Mouse (Mus musculus) heart, embryonic 12.5 days (tissue): ENCODE measurements at regions not wholly inside any gene's neighbourhood (a gene's known extent, or its start where the extent isn't known, plus 50 kb on each side); places are given as distances from the start of the nearest gene placed in this dataset.

Experiments used
- ATAC-seq: fragments of 200-750 bp; cut with Nextera tagmentation; 2 replicates; pipeline ENCODE4 v1.8.0; 2017; ENCODE audit warnings: moderate TSS enrichment, moderate library complexity; ENCODE audit not compliant: insufficient number of reproducible peaks, low FRiP score
- H3K27ac ChIP-seq: fragments of 300-500 bp; sonication (generic); 2 replicates; pipeline ENCODE4 v1.5.1; 2016; ENCODE audit warnings: mild to moderate bottlenecking, moderate library complexity; ENCODE audit not compliant: poor library complexity, severe bottlenecking
- H3K27me3 ChIP-seq: fragments of 300-500 bp; sonication (generic); replicated peaks from 2 replicates; pipeline ENCODE4 v1.6.1; 2016; ENCODE audit warnings: mild to moderate bottlenecking, moderate library complexity
- H3K36me3 ChIP-seq: fragments of 300-500 bp; sonication (generic); 2 replicates; pipeline ENCODE4 v1.6.1; 2016; ENCODE audit warnings: mild to moderate bottlenecking, moderate library complexity
- H3K4me1 ChIP-seq: fragments of 300-500 bp; sonication (generic); replicated peaks from 2 replicates; pipeline ENCODE4 v1.6.1; 2016; ENCODE audit warnings: mild to moderate bottlenecking
- H3K4me2 ChIP-seq: fragments of 300-500 bp; sonication (generic); 2 replicates; pipeline ENCODE4 v1.6.1; 2016; ENCODE audit warnings: mild to moderate bottlenecking, moderate library complexity
- H3K4me3 ChIP-seq: fragments of 300-500 bp; sonication (generic); 2 replicates; pipeline ENCODE4 v1.5.1; 2016; ENCODE audit warnings: mild to moderate bottlenecking
- H3K9ac ChIP-seq: fragments of 300-500 bp; sonication (generic); 2 replicates; pipeline ENCODE4 v1.6.1; 2016; ENCODE audit warnings: mild to moderate bottlenecking, moderate library complexity
- H3K9me3 ChIP-seq: fragments of 300-500 bp; sonication (generic); replicated peaks from 2 replicates; pipeline ENCODE4 v1.6.1; 2016; ENCODE audit warnings: mild to moderate bottlenecking, moderate library complexity
- WGBS: fragments of 180-500 bp; shearing (Covaris S2); methylation state at CpG from one replicate; pipeline ENCODE4 v1.1.7; 2016; 5-methylcytosine and 5-hydroxymethylcytosine counted together

GRCm38 (mm10) chr3:78901016-78901837 is 385.1 kb downstream of the Rapgef2 start:
- Histone ChIP-seq H3K9ac (no peak overlapping the region), H3K36me3 (no peaks in the 10 kb centered on the region), H3K27ac (peak overlapping the region; percentile 29; the same call in 1 of the 2 replicates), H3K9me3 (no peaks in the 10 kb centered on the region), H3K27me3 (no peaks in the 10 kb centered on the region), H3K4me3 (peak overlapping the region; percentile 26; the same call in 1 of the 2 replicates), H3K4me1 (peaks cover 18% of the 10 kb centered on the region), H3K4me2 (peak overlapping the region; percentile 58)
- ATAC-seq: 0 out of 2 replicates have a peak, but pooled peaks have one; percentile 39
- 20% methylated on average over 11 of the region's 11 CpGs for WGBS

DNA sequence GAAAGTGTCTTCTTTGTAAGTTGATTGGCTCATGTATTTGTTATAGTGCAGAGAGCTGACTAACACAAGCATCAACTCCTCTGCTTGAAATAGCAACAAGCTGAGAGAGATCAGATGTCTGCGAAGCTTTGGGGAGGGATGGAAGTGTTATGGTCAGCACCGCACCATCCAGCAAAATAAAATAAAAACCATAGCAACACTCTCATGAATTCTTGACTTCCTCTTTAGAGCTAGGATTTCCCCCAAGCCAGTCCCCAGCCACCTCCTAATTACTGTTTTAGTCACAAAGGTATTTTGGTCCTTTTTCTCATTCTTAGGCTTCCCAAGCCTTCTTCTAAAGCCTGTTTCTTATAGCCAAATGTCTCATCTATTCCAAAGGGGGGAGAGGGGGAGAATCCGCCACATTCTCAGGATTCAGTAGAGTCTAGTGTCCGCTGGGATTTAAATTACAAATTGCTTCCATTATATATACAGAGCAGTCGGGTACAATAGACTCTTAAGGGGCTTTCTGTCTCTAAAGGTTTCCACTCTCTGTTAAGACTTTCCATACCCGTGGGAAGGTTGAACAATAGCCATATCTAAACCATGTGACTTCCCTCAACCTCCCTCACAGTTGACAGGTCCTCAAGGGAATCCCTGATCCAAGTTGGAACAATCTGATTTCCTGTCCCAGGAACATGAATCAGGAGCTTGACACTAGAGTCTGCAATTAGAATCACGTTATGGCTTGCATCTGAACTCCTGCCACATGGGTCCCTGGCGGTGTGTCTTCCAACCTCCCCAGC is 386.7 kb downstream of the Rapgef2 start:
- H3K27ac ChIP-seq: no peak overlapping the region
- H3K27me3 ChIP-seq: no peaks in the 10 kb centered on the region
- H3K4me2 ChIP-seq: no peak overlapping the region
- no peak overlapping the region for H3K4me3 ChIP-seq
- H3K4me1 ChIP-seq: peaks cover 18% of the 10 kb centered on the region
- WGBS: 62% methylated on average over 8 of the region's 8 CpGs
- no peaks in the 10 kb centered on the region for H3K9me3 ChIP-seq
- H3K9ac ChIP-seq: no peak overlapping the region
- H3K36me3 ChIP-seq: no peaks in the 10 kb centered on the region
- ATAC-seq: peak; percentile 25; the same call in 1 of the 2 replicates

DNA sequence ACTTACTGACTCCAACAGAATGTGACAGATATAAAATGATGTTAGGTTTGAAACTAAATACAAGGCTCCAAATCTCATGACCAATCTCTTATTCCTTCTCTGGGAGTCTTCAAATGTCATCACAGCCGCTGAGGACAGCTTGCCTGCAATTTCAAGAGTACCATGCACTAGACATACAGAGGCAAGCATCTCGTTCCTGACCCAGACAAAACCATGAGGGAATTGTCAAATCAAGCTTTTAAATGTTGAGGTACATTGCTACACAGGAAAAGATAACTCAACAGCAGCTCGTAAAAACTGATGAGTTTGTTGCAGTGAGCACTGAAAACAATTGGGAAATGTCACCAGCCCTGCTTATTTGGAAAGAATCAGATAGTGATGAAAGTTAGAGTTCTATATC is 397.0 kb downstream of the Rapgef2 start:
- no peak for ATAC-seq
- no peaks in the 10 kb centered on the region for H3K27me3 ChIP-seq
- H3K9me3 ChIP-seq: no peaks in the 10 kb centered on the region
- H3K4me1 ChIP-seq: no peaks in the 10 kb centered on the region
- H3K4me3 ChIP-seq: no peak overlapping the region
- no peak overlapping the region for H3K4me2 ChIP-seq
- H3K9ac ChIP-seq: no peak overlapping the region
- H3K36me3 ChIP-seq: no peaks in the 10 kb centered on the region
- WGBS: 65% methylated on average over 3 of the region's 3 CpGs
- H3K27ac ChIP-seq: no peak overlapping the region

DNA sequence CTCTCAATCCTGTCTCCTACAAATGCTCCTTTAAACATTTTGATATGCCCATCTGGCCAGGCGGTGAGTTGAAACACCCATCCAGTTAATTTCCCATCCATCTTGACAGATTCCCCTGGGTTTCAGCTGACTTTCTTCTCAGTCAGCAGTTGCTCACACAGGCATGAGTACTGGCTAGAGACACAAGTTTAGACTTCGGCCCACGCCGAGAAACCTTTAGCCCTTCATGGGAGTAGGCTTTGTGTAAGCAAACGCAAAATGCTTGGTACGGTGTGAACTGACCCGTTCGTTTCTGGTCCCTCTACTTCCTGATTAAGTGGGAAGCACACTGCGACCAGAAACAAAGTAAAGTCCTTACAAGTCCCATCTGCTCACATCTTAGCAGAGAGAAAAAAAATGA is 401.6 kb downstream of the Rapgef2 start:
- no peak overlapping the region for H3K27ac ChIP-seq
- WGBS: 83% methylated on average over 9 of the region's 9 CpGs
- no peak overlapping the region for H3K4me3 ChIP-seq
- no peaks in the 10 kb centered on the region for H3K9me3 ChIP-seq
- no peak overlapping the region for H3K9ac ChIP-seq
- H3K4me2 ChIP-seq: no peak overlapping the region
- H3K4me1 ChIP-seq: no peaks in the 10 kb centered on the region
- no peaks in the 10 kb centered on the region for H3K27me3 ChIP-seq
- no peak for ATAC-seq
- H3K36me3 ChIP-seq: no peaks in the 10 kb centered on the region

DNA sequence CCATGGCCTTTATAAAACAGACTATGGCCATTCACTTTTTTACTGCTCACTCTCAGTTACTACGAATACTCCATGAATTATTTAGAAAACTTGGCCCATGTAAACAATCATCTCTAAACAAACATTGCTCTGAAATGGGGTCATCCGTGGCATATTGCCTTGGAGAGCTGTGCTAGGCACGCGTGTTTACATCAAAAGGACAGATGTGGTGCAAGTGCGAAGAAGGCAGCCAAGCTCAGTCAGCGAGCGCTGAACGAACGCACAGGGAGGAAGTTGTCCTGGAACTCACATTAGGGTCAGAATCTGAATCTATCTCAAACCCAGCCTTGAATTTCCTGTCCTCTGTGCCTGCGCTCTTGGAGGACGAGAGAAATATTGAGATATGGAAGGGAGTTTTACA is 402.3 kb downstream of the Rapgef2 start:
- 79% methylated on average over 11 of the region's 11 CpGs for WGBS
- H3K36me3 ChIP-seq: no peaks in the 10 kb centered on the region
- no peak for ATAC-seq
- H3K27me3 ChIP-seq: no peaks in the 10 kb centered on the region
- no peak overlapping the region for H3K4me3 ChIP-seq
- no peak overlapping the region for H3K4me2 ChIP-seq
- no peak overlapping the region for H3K27ac ChIP-seq
- no peaks in the 10 kb centered on the region for H3K4me1 ChIP-seq
- no peaks in the 10 kb centered on the region for H3K9me3 ChIP-seq
- H3K9ac ChIP-seq: no peak overlapping the region

DNA sequence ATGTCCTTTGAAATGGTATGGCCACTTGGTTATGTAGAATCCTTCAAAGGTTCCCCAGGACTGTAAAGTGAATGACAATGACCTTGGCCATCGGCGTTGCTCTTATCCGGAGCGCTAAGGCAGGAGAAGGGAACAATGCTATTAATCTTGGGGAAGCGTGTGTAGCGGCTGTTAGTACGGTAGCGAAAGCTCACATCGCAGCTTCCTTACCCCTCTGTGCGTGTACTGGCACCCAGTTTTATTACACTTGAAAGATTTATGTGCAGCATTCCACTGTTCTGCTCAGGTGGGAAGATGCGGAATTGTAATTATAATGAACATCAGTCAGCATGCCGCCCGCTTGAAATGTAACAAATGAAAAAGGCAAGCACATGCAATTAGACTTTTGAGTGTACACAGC is 406.2 kb downstream of the Rapgef2 start:
- Histone ChIP-seq H3K4me2 (no peak overlapping the region), H3K36me3 (no peaks in the 10 kb centered on the region), H3K9me3 (no peaks in the 10 kb centered on the region), H3K4me3 (no peak overlapping the region), H3K27ac (no peak overlapping the region), H3K27me3 (no peaks in the 10 kb centered on the region), H3K4me1 (no peaks in the 10 kb centered on the region), H3K9ac (no peak overlapping the region)
- no peak for ATAC-seq
- 92% methylated on average over 13 of the region's 13 CpGs for WGBS

- Histone ChIP-seq H3K27me3 (no peaks in the 10 kb centered on the region), H3K36me3 (no peaks in the 10 kb centered on the region), H3K9ac (no peak overlapping the region), H3K9me3 (no peaks in the 10 kb centered on the region), H3K4me1 (no peaks in the 10 kb centered on the region), H3K4me3 (no peak overlapping the region), H3K27ac (no peak overlapping the region), H3K4me2 (no peak overlapping the region)
- no peak for ATAC-seq
- 75% methylated on average over 3 of the region's 3 CpGs for WGBS
Observed at GRCm38 (mm10) chr3:78877323-78877722, 409.0 kb downstream of the Rapgef2 start.

GRCm38 (mm10) chr3:78866896-78867295 is 419.4 kb downstream of the Rapgef2 start:
- 64% methylated on average over 1 of the region's 1 CpGs for WGBS
- ATAC-seq: no peak
- H3K27ac ChIP-seq: no peak overlapping the region
- no peak overlapping the region for H3K9ac ChIP-seq
- H3K4me2 ChIP-seq: no peak overlapping the region
- no peaks in the 10 kb centered on the region for H3K9me3 ChIP-seq
- H3K4me3 ChIP-seq: no peak overlapping the region
- H3K4me1 ChIP-seq: no peaks in the 10 kb centered on the region
- H3K36me3 ChIP-seq: no peaks in the 10 kb centered on the region
- no peaks in the 10 kb centered on the region for H3K27me3 ChIP-seq

GRCm38 (mm10) chr3:78866083-78866726 is 420.1 kb downstream of the Rapgef2 start:
- Histone ChIP-seq H3K27me3 (no peaks in the 10 kb centered on the region), H3K4me3 (no peak overlapping the region), H3K4me2 (no peak overlapping the region), H3K9me3 (no peaks in the 10 kb centered on the region), H3K9ac (no peak overlapping the region), H3K36me3 (no peaks in the 10 kb centered on the region), H3K4me1 (no peaks in the 10 kb centered on the region), H3K27ac (no peak overlapping the region)
- 75% methylated on average over 9 of the region's 9 CpGs for WGBS
- no peak for ATAC-seq

- no peaks in the 10 kb centered on the region for H3K9me3 ChIP-seq
- H3K9ac ChIP-seq: no peak overlapping the region
- no peaks in the 10 kb centered on the region for H3K4me1 ChIP-seq
- WGBS: 76% methylated on average over 2 of the region's 2 CpGs
- no peak overlapping the region for H3K4me3 ChIP-seq
- H3K4me2 ChIP-seq: no peak overlapping the region
- H3K27ac ChIP-seq: no peak overlapping the region
- no peaks in the 10 kb centered on the region for H3K36me3 ChIP-seq
- no peak for ATAC-seq
- no peaks in the 10 kb centered on the region for H3K27me3 ChIP-seq
Observed at GRCm38 (mm10) chr3:78863005-78863404, 423.3 kb downstream of the Rapgef2 start.

DNA sequence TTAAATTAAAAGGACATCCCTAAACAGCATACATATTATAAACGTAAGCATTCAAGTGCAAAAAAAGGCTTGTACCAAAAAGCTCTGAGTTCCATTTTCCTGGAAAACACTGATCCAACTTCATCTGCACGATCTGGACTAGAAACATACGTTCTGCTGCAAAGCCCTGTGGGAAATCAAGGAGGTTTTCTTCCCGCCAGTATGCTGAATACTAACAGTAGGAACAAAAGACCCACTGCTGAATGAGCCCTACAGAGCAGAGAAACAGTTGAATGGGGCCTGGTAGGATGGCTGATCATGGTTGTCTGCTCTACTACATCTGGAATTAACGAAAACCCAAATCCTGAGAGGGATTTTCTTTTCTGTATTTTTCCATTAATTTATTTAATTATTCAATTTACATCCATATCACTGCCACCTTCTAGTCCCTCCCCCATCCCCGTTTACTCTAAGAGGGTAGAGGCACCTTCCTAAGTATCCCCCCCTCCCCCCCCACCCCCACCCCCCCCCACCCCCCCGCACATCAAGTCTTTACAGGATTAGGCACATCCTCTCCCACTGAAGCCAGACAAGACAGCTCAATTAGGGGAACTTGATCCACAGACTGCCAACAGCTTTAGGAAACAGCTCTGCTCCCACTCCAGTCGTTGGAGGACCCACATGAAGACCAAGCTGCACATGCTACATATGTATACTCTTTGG is 439.5 kb downstream of the Rapgef2 start:
- H3K36me3 ChIP-seq: no peaks in the 10 kb centered on the region
- no peak overlapping the region for H3K4me3 ChIP-seq
- H3K27ac ChIP-seq: no peak overlapping the region
- no peak for ATAC-seq
- no peaks in the 10 kb centered on the region for H3K4me1 ChIP-seq
- WGBS: 66% methylated on average over 8 of the region's 8 CpGs
- no peaks in the 10 kb centered on the region for H3K27me3 ChIP-seq
- no peak overlapping the region for H3K4me2 ChIP-seq
- H3K9ac ChIP-seq: no peak overlapping the region
- no peaks in the 10 kb centered on the region for H3K9me3 ChIP-seq
